13 mouse cellular contexts compared by ENCODE assay signal in genomic region chr6:5379048-5379447, GRCm38 (mm10). TPM values are rescaled to one million over a fixed set of nuclear protein-coding genes. Genes with fewer than 3 reads are reported as not detected.
A peak's percentile ranks its signal among the peaks of the same experiment; 100 is the strongest.
DNase-seq lines count a peak whose midpoint lies in the region; ATAC-seq and TF ChIP-seq lines count a peak whose summit lies in the region.
"Had no signal": no experiment of that assay in that cellular context is flagged by ENCODE, and none has a peak within 500 bp of the region (broad histone marks: within the 10 kb centered on the region; RNA-seq: fewer than 3 reads in every experiment).

No protein-coding gene starts in this region.

- 87% methylated on average over 3 of the region's 3 CpGs for WGBS in embryonic facial prominence, embryonic 10.5 days
- 83% methylated on average over 3 of the region's 3 CpGs for WGBS in forebrain, embryonic 12.5 days
- WGBS in hindbrain, postnatal 0 days = 76% methylated on average over 3 of the region's 3 CpGs
- WGBS in intestine, embryonic 15.5 days = 82% methylated on average over 3 of the region's 3 CpGs

- no peak overlapping the region for H3ac ChIP-seq in myocyte (ENCODE audit: control insufficient read depth, insufficient read length)

- peaks cover 50% of the 10 kb centered on the region for H3K4me1 ChIP-seq in embryonic facial prominence, embryonic 10.5 days
- H3K4me1 ChIP-seq in forebrain, embryonic 12.5 days = peaks cover 57% of the 10 kb centered on the region
- H3K4me1 ChIP-seq in hindbrain, postnatal 0 days (ENCODE audit: insufficient read depth, low read length) = no peaks in the 10 kb centered on the region
- H3K4me1 ChIP-seq in intestine, embryonic 15.5 days (replicated peaks) = peaks cover 24% of the 10 kb centered on the region

- no peaks in the 10 kb centered on the region for H3K79me2 ChIP-seq in myocyte (ENCODE audit: control insufficient read depth, insufficient read depth)

- no peak overlapping the region; the same call in 1 of the 2 replicates for H3K4me2 ChIP-seq in forebrain, embryonic 12.5 days
- H3K4me2 ChIP-seq in hindbrain, postnatal 0 days (ENCODE audit: low read depth, low read length) = 0 out of 2 replicates have a peak overlapping the region, but pooled peaks have one; percentile 49
- H3K4me2 ChIP-seq in myocyte (ENCODE audit: low read depth) = peak overlapping the region; percentile 12
- H3K4me2 ChIP-seq in intestine, embryonic 15.5 days (replicated peaks) = no peak overlapping the region
- H3K4me2 ChIP-seq: liver, embryonic 11.5 days had no signal

- peak overlapping the region; percentile 86 for H3K27ac ChIP-seq in embryonic facial prominence, embryonic 10.5 days (replicated peaks)
- peak overlapping the region; percentile 97 for H3K27ac ChIP-seq in forebrain, embryonic 12.5 days
- H3K27ac ChIP-seq in hindbrain, postnatal 0 days = peak overlapping the region; percentile 57; the same call in 1 of the 2 replicates
- no peak overlapping the region for H3K27ac ChIP-seq in intestine, embryonic 15.5 days
- no peak overlapping the region for H3K27ac ChIP-seq in layer of hippocampus, adult 2 months
- H3K27ac ChIP-seq: heart, embryonic 13.5 days had no signal

- no peaks in the 10 kb centered on the region for H3K27me3 ChIP-seq in embryonic facial prominence, embryonic 10.5 days (replicated peaks; ENCODE audit: low read depth, poor library complexity, severe bottlenecking)
- no peaks in the 10 kb centered on the region for H3K27me3 ChIP-seq in forebrain, embryonic 12.5 days
- no peaks in the 10 kb centered on the region for H3K27me3 ChIP-seq in hindbrain, postnatal 0 days (ENCODE audit: insufficient read depth, low read length)
- peaks cover 4% of the 10 kb centered on the region for H3K27me3 ChIP-seq in myocyte (ENCODE audit: control insufficient read depth, insufficient read depth, insufficient read length)
- H3K27me3 ChIP-seq in intestine, embryonic 15.5 days (replicated peaks) = no peaks in the 10 kb centered on the region; the same call in 1 of the 2 replicates
- H3K27me3 ChIP-seq: heart, embryonic 13.5 days had no signal

- H3K9me3 ChIP-seq in embryonic facial prominence, embryonic 10.5 days = no peaks in the 10 kb centered on the region
- no peaks in the 10 kb centered on the region for H3K9me3 ChIP-seq in forebrain, embryonic 12.5 days
- no peaks in the 10 kb centered on the region for H3K9me3 ChIP-seq in hindbrain, postnatal 0 days (ENCODE audit: low read length)
- no peaks in the 10 kb centered on the region for H3K9me3 ChIP-seq in intestine, embryonic 15.5 days
- H3K9me3 ChIP-seq: heart, embryonic 13.5 days had no signal

- ATAC-seq in forebrain, embryonic 12.5 days (ENCODE audit: low FRiP score) = no peak
- no peak for ATAC-seq in hindbrain, postnatal 0 days
- no peak for ATAC-seq in intestine, embryonic 15.5 days

- H3K36me3 ChIP-seq in embryonic facial prominence, embryonic 10.5 days (replicated peaks) = no peaks in the 10 kb centered on the region
- no peaks in the 10 kb centered on the region for H3K36me3 ChIP-seq in forebrain, embryonic 12.5 days (replicated peaks)
- H3K36me3 ChIP-seq in hindbrain, postnatal 0 days (ENCODE audit: insufficient read depth, low read length) = no peaks in the 10 kb centered on the region
- H3K36me3 ChIP-seq in myocyte (ENCODE audit: control insufficient read depth, insufficient read depth) = no peaks in the 10 kb centered on the region
- H3K36me3 ChIP-seq in intestine, embryonic 15.5 days = no peaks in the 10 kb centered on the region
- H3K36me3 ChIP-seq: heart, embryonic 13.5 days had no signal

- no peak overlapping the region for H3K4me3 ChIP-seq in embryonic facial prominence, embryonic 10.5 days
- no peak overlapping the region for H3K4me3 ChIP-seq in forebrain, embryonic 12.5 days (replicated peaks)
- no peak overlapping the region for H3K4me3 ChIP-seq in hindbrain, postnatal 0 days (ENCODE audit: low read length)
- H3K4me3 ChIP-seq in myocyte = no peak overlapping the region
- no peak overlapping the region for H3K4me3 ChIP-seq in intestine, embryonic 15.5 days (replicated peaks)
- H3K4me3 ChIP-seq in layer of hippocampus, adult 2 months = no peak overlapping the region
- H3K4me3 ChIP-seq: heart, embryonic 13.5 days had no signal

- DNase-seq in embryonic facial prominence, embryonic 10.5 days (ENCODE audit: low spot score) = no peak
- DNase-seq in hindbrain, postnatal 0 days (ENCODE audit: low spot score) = no peak
- no peak for DNase-seq in left cerebral cortex, adult 18-20 months (ENCODE audit: low spot score in 2 of 2)
- DNase-seq in layer of hippocampus, adult 2 months (ENCODE audit: low spot score in 2 of 2) = no peak
- DNase-seq: adrenal gland, adult 2 months; kidney, adult 18-20 months; lung, postnatal 36 days had no signal

- no peak for TF ChIP-seq CTCF in hindbrain, postnatal 0 days (IDR thresholded peaks at IDR 0.05; ENCODE audit: low read depth)
- TF ChIP-seq CTCF in layer of hippocampus, adult 2 months (conservative IDR thresholded peaks at IDR 0.05) = no peak

- H3K9ac ChIP-seq in forebrain, embryonic 12.5 days = no peak overlapping the region
- no peak overlapping the region for H3K9ac ChIP-seq in hindbrain, postnatal 0 days (replicated peaks; ENCODE audit: low read length)
- no peak overlapping the region for H3K9ac ChIP-seq in intestine, embryonic 15.5 days
- H3K9ac ChIP-seq: heart, embryonic 13.5 days had no signal

- no peak for TF ChIP-seq POLR2A in myocyte (IDR thresholded peaks at IDR 0.05; ENCODE audit: insufficient read length, low read depth)

TF ChIP-seq in myocyte, 11 proteins besides CTCF, POLR2A, EP300 and RAD21:
- TF ChIP-seq TCF3 (IDR thresholded peaks at IDR 0.05; ENCODE audit: insufficient read length, low read depth) (no peak), USF1 (IDR thresholded peaks at IDR 0.05; ENCODE audit: low read depth) (no peak), MYOG (IDR thresholded peaks at IDR 0.05; ENCODE audit: control insufficient read depth in 1 of 3, insufficient read depth in 1 of 3, insufficient read length in 2 of 3, low read depth in 2 of 3) (no peak), E2F4 (IDR thresholded peaks at IDR 0.05; ENCODE audit: insufficient read depth) (no peak), POLR2AphosphoS2 (IDR thresholded peaks at IDR 0.05; ENCODE audit: insufficient read length, low read depth) (no peak), TCF12 (IDR thresholded peaks at IDR 0.05; ENCODE audit: insufficient read depth, poor library complexity, severe bottlenecking) (no peak), REST (IDR thresholded peaks at IDR 0.05; ENCODE audit: insufficient read depth, insufficient read length) (no peak), MAX (IDR thresholded peaks at IDR 0.05; ENCODE audit: low read depth) (no peak), MYOD1 (IDR thresholded peaks at IDR 0.05; ENCODE audit: control insufficient read depth in 1 of 3, insufficient read length in 2 of 3, low read depth in 2 of 3) (no peak), CEBPB (IDR thresholded peaks at IDR 0.05; ENCODE audit: insufficient read depth, poor library complexity, severe bottlenecking) (no peak), SRF (IDR thresholded peaks at IDR 0.05; ENCODE audit: control insufficient read depth, insufficient read length, low read depth) (no peak)

RNA-seq across cellular contexts. Expression of gene Asb4, which starts 4.1 kb away (rescaled TPM):
- 69.0 and 70.1 TPM in 2 replicates for polyA plus RNA-seq in embryonic facial prominence, embryonic 10.5 days (2016; fragmentation: Nextera tagmentation; extraction: Ambion mirVana)
- 28.5 and 38.6 TPM in 2 replicates for polyA plus RNA-seq in forebrain, embryonic 12.5 days (2016; fragmentation: Nextera tagmentation; extraction: Ambion mirVana)
- total RNA-seq in hindbrain, postnatal 0 days (2014; rRNA removed) = 8.3 and 10.6 TPM in 2 replicates
- 13.7 and 16.3 TPM in 2 replicates for polyA plus RNA-seq in hindbrain, postnatal 0 days (2015; fragmentation: Nextera tagmentation; extraction: Ambion mirVana)
- polyA plus RNA-seq in myocyte (2012; fragmentation: generic; extraction: Trizol) = 0.01 TPM
- total RNA-seq in left cerebral cortex, adult 18-20 months (2021) = 1 to 10 TPM in 1 of 2 experiments, under 1 TPM in 1; 0.94 to 1.6 TPM
- polyA plus RNA-seq in intestine, embryonic 15.5 days (2015; fragmentation: Nextera tagmentation; extraction: Ambion mirVana) = 15.6 and 18.8 TPM in 2 replicates
- under 1 TPM; 0.22 to 0.36 TPM for total RNA-seq in layer of hippocampus, adult 2 months (2021)
- total RNA-seq: MEL had no signal

Comparison
In these comparisons a context has a peak if more than half of its experiments do, and no peak if none do; other contexts are left out.
1. H3K27ac ChIP-seq: peak in embryonic facial prominence, embryonic 10.5 days (single experiment), forebrain, embryonic 12.5 days (single experiment) and hindbrain, postnatal 0 days (single experiment); none in intestine, embryonic 15.5 days (single experiment) and layer of hippocampus, adult 2 months (single experiment).
2. H3K4me2 ChIP-seq: peak in hindbrain, postnatal 0 days (single experiment) and myocyte (single experiment); none in forebrain, embryonic 12.5 days (single experiment) and intestine, embryonic 15.5 days (single experiment).
3. RNA of gene Asb4, which starts 4.1 kb away (polyA plus RNA-seq): 69.0 to 70.1 TPM in embryonic facial prominence, embryonic 10.5 days, 28.5 to 38.6 TPM in forebrain, embryonic 12.5 days, 15.6 to 18.8 TPM in intestine, embryonic 15.5 days and 13.7 to 16.3 TPM in hindbrain, postnatal 0 days; 0.01 TPM in myocyte (single experiment); every median in the first group is over 10 times any median in the second.